Mouse (Mus musculus) adrenal gland, postnatal 10 days (tissue): ENCODE results near the gene Oxld1. TPM values are rescaled to one million over a fixed set of nuclear protein-coding genes. Genes with fewer than 3 reads are reported as not detected.
"Not testable (repeated sequence)": the region's sequence is repeated elsewhere in the genome, so short reads cannot be mapped to it uniquely, and the experiment has no call there.

Experiments used
- DNase-seq: peaks from one replicate; pipeline ENCODE4 v3.0.0; 2021; ENCODE audit warnings: mixed read lengths
- total RNA-seq, 2 experiments: library from RNA; stranded (reverse); gene quantifications; 2 replicates each; pipeline ENCODE4 v1.2.3; 2021

Gene Oxld1
- total RNA-seq, 2 experiments from 2014 or later: 59.0 to 82.0 TPM

- no peak for DNase-seq
Measured at GRCm38 (mm10) chr11:120426727-120427126, 31.1 kb downstream of the Oxld1 start.

- DNase-seq: peak; percentile 81
Measured at GRCm38 (mm10) chr11:120423569-120424295, 34.1 kb downstream of the Oxld1 start.

- peak; percentile 23 for DNase-seq
Measured at GRCm38 (mm10) chr11:120422651-120423568, 35.0 kb downstream of the Oxld1 start.

- DNase-seq: no peak
Measured at GRCm38 (mm10) chr11:120418592-120418991, 39.3 kb downstream of the Oxld1 start.

- no peak for DNase-seq
Measured at GRCm38 (mm10) chr11:120417852-120418251, 40.0 kb downstream of the Oxld1 start.

- DNase-seq: not testable (repeated sequence)
Measured at GRCm38 (mm10) chr11:120413621-120414020, 44.2 kb downstream of the Oxld1 start.

Other genes starting within 250 kb of the Oxld1 start
- 10 to 100 TPM; 13.8 to 20.5 TPM for gene Bahcc1, start 225.1 kb downstream of the Oxld1 start, total RNA-seq
- gene Actg1, start 109.5 kb downstream of the Oxld1 start, total RNA-seq: 100 to 1,000 TPM; 954 to 956 TPM
- under 1 TPM; 0.15 to 0.45 TPM for gene Fscn2, start 96.5 kb downstream of the Oxld1 start, total RNA-seq
- 10 to 100 TPM; 19.5 to 26.4 TPM for gene Faap100, start 79.3 kb downstream of the Oxld1 start, total RNA-seq
- 10 to 100 TPM; 59.7 to 67.0 TPM for gene Nploc4, start 20.4 kb downstream of the Oxld1 start, total RNA-seq
- 1 to 10 TPM in 1 of 2 experiments, under 1 TPM in 1; 0.30 to 2.6 TPM for gene Tspan10, start 15.4 kb downstream of the Oxld1 start, total RNA-seq
- under 1 TPM in 1 of 2 experiments, not detected in 1; 0.94 TPM for gene Pde6g, start 4.6 kb downstream of the Oxld1 start, total RNA-seq
- gene Ccdc137, start within 50 bp of the Oxld1 start, total RNA-seq: 10 to 100 TPM; 16.1 to 18.8 TPM
- 10 to 100 TPM; 20.6 to 20.9 TPM for gene Arl16, start 9.5 kb upstream of the Oxld1 start, total RNA-seq
- gene Mrpl12, start 26.5 kb upstream of the Oxld1 start, total RNA-seq: 100 to 1,000 TPM; 179 to 189 TPM
- 10 to 100 TPM; 58.5 to 60.9 TPM for gene Slc25a10, start 33.8 kb upstream of the Oxld1 start, total RNA-seq
- 10 to 100 TPM in 1 of 2 experiments, 1 to 10 TPM in 1; 9.6 to 15.7 TPM for gene Gcgr, start 72.6 kb upstream of the Oxld1 start, total RNA-seq
- 10 to 100 TPM; 60.0 to 62.2 TPM for gene Mcrip1, start 91.7 kb upstream of the Oxld1 start, total RNA-seq
- gene Ppp1r27, start 93.1 kb upstream of the Oxld1 start, total RNA-seq: 10 to 100 TPM in 1 of 2 experiments, 1 to 10 TPM in 1; 7.1 to 21.8 TPM
- gene P4hb, start 115.2 kb upstream of the Oxld1 start, total RNA-seq: 100 to 1,000 TPM; 424 to 571 TPM
- 100 to 1,000 TPM; 281 to 286 TPM for gene Arhgdia, start 123.6 kb upstream of the Oxld1 start, total RNA-seq
- 100 to 1,000 TPM; 112 to 114 TPM for gene Alyref, start 140.3 kb upstream of the Oxld1 start, total RNA-seq
- gene Anapc11, start 140.4 kb upstream of the Oxld1 start, total RNA-seq: 10 to 100 TPM; 73.1 to 86.4 TPM
- 1 to 10 TPM; 1.0 to 1.3 TPM for gene Npb, start 150.4 kb upstream of the Oxld1 start, total RNA-seq
- 100 to 1,000 TPM; 144 to 150 TPM for gene Pcyt2, start 159.9 kb upstream of the Oxld1 start, total RNA-seq
- 10 to 100 TPM; 33.2 to 40.3 TPM for gene Sirt7, start 167.2 kb upstream of the Oxld1 start, total RNA-seq
- gene Mafg, start 175.5 kb upstream of the Oxld1 start, total RNA-seq: 10 to 100 TPM; 41.1 to 46.5 TPM
- gene Pycr1, start 185.7 kb upstream of the Oxld1 start, total RNA-seq: 1 to 10 TPM; 5.1 to 5.2 TPM
- 1 to 10 TPM; 3.2 to 7.6 TPM for gene Myadml2, start 190.1 kb upstream of the Oxld1 start, total RNA-seq
- gene Notum, start 203.1 kb upstream of the Oxld1 start, total RNA-seq: 10 to 100 TPM; 12.4 to 13.3 TPM
- gene Aspscr1, start 214.9 kb upstream of the Oxld1 start, total RNA-seq: 10 to 100 TPM; 67.9 to 81.5 TPM